Mouse (Mus musculus): ENCODE results near the gene Fam240a. TPM values are rescaled to one million over a fixed set of nuclear protein-coding genes. Genes with fewer than 3 reads are reported as not detected.

Fam240a gene
- not detected in 2 replicates for polyA plus RNA-seq (2015; fragmentation: Nextera tagmentation; extraction: Ambion mirVana)

GRCm38 (mm10) chr9:110916786-110917185, at the start of gene Fam240a:
Gene Fam240a (minus strand): TSS chr9:110916861.
- Histone ChIP-seq H3K27me3 (no peaks in the 10 kb centered on the region), H3K36me3 (no peaks in the 10 kb centered on the region), H3K27ac (no peak within 1 kb of the TSS), H3K9ac (replicated peaks) (no peak within 1 kb of the TSS), H3K4me3 (replicated peaks) (no peak within 1 kb of the TSS), H3K9me3 (no peaks in the 10 kb centered on the region), H3K4me2 (replicated peaks) (no peak within 1 kb of the TSS), H3K4me1 (replicated peaks) (no peaks in the 10 kb centered on the region)
- no peak for ATAC-seq
- 97% methylated on average over 7 of the region's 7 CpGs for WGBS

- no peak overlapping the region for H3K9ac ChIP-seq (replicated peaks)
- H3K4me3 ChIP-seq (replicated peaks) = no peak overlapping the region
Measured at GRCm38 (mm10) chr9:110965910-110966231, 49.2 kb upstream of the Fam240a start.

GRCm38 (mm10) chr9:110965062-110965909, 48.6 kb upstream of the Fam240a start:
- Histone ChIP-seq H3K9me3 (no peaks in the 10 kb centered on the region), H3K4me3 (replicated peaks) (no peak overlapping the region), H3K9ac (replicated peaks) (no peak overlapping the region), H3K4me2 (replicated peaks) (no peak overlapping the region), H3K4me1 (replicated peaks) (no peaks in the 10 kb centered on the region), H3K27ac (no peak overlapping the region), H3K27me3 (no peaks in the 10 kb centered on the region), H3K36me3 (no peaks in the 10 kb centered on the region)
- WGBS = 94% methylated on average over 22 of the region's 22 CpGs
- no peak for ATAC-seq

More at GRCm38 (mm10) chr9:110965910-110966231, 49.2 kb upstream of the Fam240a start:
- Histone ChIP-seq H3K27ac (no peak overlapping the region), H3K36me3 (no peaks in the 10 kb centered on the region), H3K9me3 (no peaks in the 10 kb centered on the region), H3K4me1 (replicated peaks) (no peaks in the 10 kb centered on the region), H3K4me2 (replicated peaks) (no peak overlapping the region), H3K27me3 (no peaks in the 10 kb centered on the region)
- no peak for ATAC-seq
- 78% methylated on average over 2 of the region's 2 CpGs for WGBS

- H3K27me3 ChIP-seq = no peaks in the 10 kb centered on the region
- no peak overlapping the region for H3K4me3 ChIP-seq (replicated peaks)
- H3K36me3 ChIP-seq = no peaks in the 10 kb centered on the region
- H3K9ac ChIP-seq (replicated peaks) = no peak overlapping the region
- H3K27ac ChIP-seq = no peak overlapping the region
- 91% methylated on average over 8 of the region's 8 CpGs for WGBS
- ATAC-seq = no peak
- no peaks in the 10 kb centered on the region for H3K4me1 ChIP-seq (replicated peaks)
- H3K4me2 ChIP-seq (replicated peaks) = no peak overlapping the region
- no peaks in the 10 kb centered on the region for H3K9me3 ChIP-seq
Measured at GRCm38 (mm10) chr9:110963566-110964115, 47.0 kb upstream of the Fam240a start.

GRCm38 (mm10) chr9:110961386-110961785, 44.7 kb upstream of the Fam240a start:
- no peak overlapping the region for H3K27ac ChIP-seq
- 98% methylated on average over 8 of the region's 8 CpGs for WGBS
- no peak for ATAC-seq
- H3K4me1 ChIP-seq (replicated peaks) = no peaks in the 10 kb centered on the region
- H3K4me3 ChIP-seq (replicated peaks) = no peak overlapping the region
- no peak overlapping the region for H3K9ac ChIP-seq (replicated peaks)
- H3K36me3 ChIP-seq = no peaks in the 10 kb centered on the region
- no peaks in the 10 kb centered on the region for H3K9me3 ChIP-seq
- no peak overlapping the region for H3K4me2 ChIP-seq (replicated peaks)
- no peaks in the 10 kb centered on the region for H3K27me3 ChIP-seq

GRCm38 (mm10) chr9:110960230-110961149, 43.8 kb upstream of the Fam240a start:
- no peaks in the 10 kb centered on the region for H3K9me3 ChIP-seq
- 87% methylated on average over 13 of the region's 13 CpGs for whole genome bisulfite sequencing
- no peak for ATAC-seq

GRCm38 (mm10) chr9:110959669-110960068, 43.0 kb upstream of the Fam240a start:
- no peak for ATAC-seq
- Histone ChIP-seq H3K27me3 (no peaks in the 10 kb centered on the region), H3K4me3 (replicated peaks) (no peak overlapping the region), H3K27ac (no peak overlapping the region), H3K4me2 (replicated peaks) (no peak overlapping the region), H3K9ac (replicated peaks) (no peak overlapping the region), H3K4me1 (replicated peaks) (peaks cover 4% of the 10 kb centered on the region), H3K36me3 (no peaks in the 10 kb centered on the region), H3K9me3 (no peaks in the 10 kb centered on the region)
- 89% methylated on average over 5 of the region's 5 CpGs for WGBS

More at GRCm38 (mm10) chr9:110960230-110961149, 43.8 kb upstream of the Fam240a start:
- Histone ChIP-seq H3K27ac (no peak overlapping the region), H3K9ac (replicated peaks) (no peak overlapping the region), H3K4me2 (replicated peaks) (no peak overlapping the region), H3K4me1 (replicated peaks) (no peaks in the 10 kb centered on the region), H3K27me3 (no peaks in the 10 kb centered on the region), H3K4me3 (replicated peaks) (no peak overlapping the region), H3K36me3 (no peaks in the 10 kb centered on the region)

GRCm38 (mm10) chr9:110955962-110956361, 39.3 kb upstream of the Fam240a start:
- Histone ChIP-seq H3K4me3 (replicated peaks) (no peak overlapping the region), H3K9ac (replicated peaks) (no peak overlapping the region), H3K27ac (no peak overlapping the region), H3K4me2 (replicated peaks) (no peak overlapping the region), H3K9me3 (no peaks in the 10 kb centered on the region), H3K27me3 (peaks cover 16% of the 10 kb centered on the region), H3K36me3 (no peaks in the 10 kb centered on the region), H3K4me1 (replicated peaks) (peaks cover 11% of the 10 kb centered on the region)
- ATAC-seq = no peak
- 91% methylated on average over 6 of the region's 6 CpGs for WGBS

GRCm38 (mm10) chr9:110954681-110955445, 38.2 kb upstream of the Fam240a start:
- Histone ChIP-seq H3K4me2 (replicated peaks) (peak overlapping the region; percentile 79), H3K9ac (replicated peaks) (no peak overlapping the region; the same call in 1 of the 2 replicates), H3K36me3 (no peaks in the 10 kb centered on the region), H3K27ac (no peak overlapping the region), H3K4me1 (replicated peaks) (peaks cover 11% of the 10 kb centered on the region), H3K27me3 (peaks cover 19% of the 10 kb centered on the region), H3K9me3 (no peaks in the 10 kb centered on the region), H3K4me3 (replicated peaks) (no peak overlapping the region)
- 48% methylated on average over 2 of the region's 2 CpGs for WGBS
- ATAC-seq = no peak

GRCm38 (mm10) chr9:110953550-110954461, 37.1 kb upstream of the Fam240a start:
- Histone ChIP-seq H3K36me3 (no peaks in the 10 kb centered on the region), H3K27ac (peak overlapping the region; percentile 65), H3K27me3 (peaks cover 19% of the 10 kb centered on the region), H3K9ac (replicated peaks) (peak overlapping the region; percentile 68), H3K4me3 (replicated peaks) (peak overlapping the region; percentile 49), H3K4me1 (replicated peaks) (peaks cover 11% of the 10 kb centered on the region), H3K9me3 (no peaks in the 10 kb centered on the region), H3K4me2 (replicated peaks) (peak overlapping the region; percentile 79)
- ATAC-seq = peak; percentile 92
- under 1% methylated on average over 44 of the region's 44 CpGs for WGBS
